Mouse (Mus musculus): ENCODE measurements around the gene Pemt. TPM values are rescaled to one million over a fixed set of nuclear protein-coding genes. Genes with fewer than 3 reads are reported as not detected.

The Pemt gene
- polyA plus RNA-seq, 1 experiment from 2014 or later: 592 TPM

GRCm38 (mm10) chr11:59977831-59978230, 68.5 kb downstream of the Pemt start:
- TF ChIP-seq EP300 (IDR thresholded peaks at IDR 0.05; ENCODE audit: low read depth): no peak
- TF ChIP-seq CTCF (IDR thresholded peaks at IDR 0.05; ENCODE audit: low read depth): no peak
- H3K36me3 ChIP-seq (replicated peaks; ENCODE audit: insufficient read depth, low read length): peaks cover 8% of the 10 kb centered on the region
- no peaks in the 10 kb centered on the region for H3K9me3 ChIP-seq (ENCODE audit: low read length)
- no peaks in the 10 kb centered on the region for H3K27me3 ChIP-seq (ENCODE audit: insufficient read depth, low read length)
- ATAC-seq (no peak), DNase-seq (no peak)
- no peaks in the 10 kb centered on the region for H3K4me1 ChIP-seq (ENCODE audit: insufficient read depth)
- H3K9ac ChIP-seq (replicated peaks): no peak overlapping the region
- no peak overlapping the region for H3K4me3 ChIP-seq (ENCODE audit: low read depth, low read length)
- H3K4me2 ChIP-seq (ENCODE audit: low read depth, low read length): no peak overlapping the region
- H3K27ac ChIP-seq (ENCODE audit: low read depth): no peak overlapping the region
- 69% methylated on average over 5 of the region's 5 CpGs for whole genome bisulfite sequencing (ENCODE audit: insufficient replicate concordance)

GRCm38 (mm10) chr11:59975241-59975640, 71.0 kb downstream of the Pemt start:
- no peaks in the 10 kb centered on the region for H3K27me3 ChIP-seq (ENCODE audit: insufficient read depth, low read length)
- H3K9ac ChIP-seq (replicated peaks): no peak overlapping the region
- H3K36me3 ChIP-seq (replicated peaks; ENCODE audit: insufficient read depth, low read length): peaks cover 14% of the 10 kb centered on the region
- TF ChIP-seq CTCF (IDR thresholded peaks at IDR 0.05; ENCODE audit: low read depth): no peak
- no peak for TF ChIP-seq EP300 (IDR thresholded peaks at IDR 0.05; ENCODE audit: low read depth)
- H3K4me3 ChIP-seq (ENCODE audit: low read depth, low read length): no peak overlapping the region
- H3K27ac ChIP-seq (ENCODE audit: low read depth): no peak overlapping the region
- H3K9me3 ChIP-seq (ENCODE audit: low read length): no peaks in the 10 kb centered on the region
- no peaks in the 10 kb centered on the region for H3K4me1 ChIP-seq (ENCODE audit: insufficient read depth)
- H3K4me2 ChIP-seq (ENCODE audit: low read depth, low read length): no peak overlapping the region
- DNase-seq: no peak
- no peak for ATAC-seq
- WGBS (ENCODE audit: insufficient replicate concordance): 71% methylated on average over 10 of the region's 10 CpGs

GRCm38 (mm10) chr11:59973389-59973788, 72.9 kb downstream of the Pemt start:
- no peak for DNase-seq
- no peak for ATAC-seq
- Histone ChIP-seq H3K27ac (ENCODE audit: low read depth) (no peak overlapping the region), H3K27me3 (ENCODE audit: insufficient read depth, low read length) (no peaks in the 10 kb centered on the region), H3K4me1 (ENCODE audit: insufficient read depth) (no peaks in the 10 kb centered on the region), H3K4me2 (ENCODE audit: low read depth, low read length) (no peak overlapping the region), H3K9me3 (ENCODE audit: low read length) (no peaks in the 10 kb centered on the region), H3K4me3 (ENCODE audit: low read depth, low read length) (no peak overlapping the region), H3K9ac (replicated peaks) (no peak overlapping the region), H3K36me3 (replicated peaks; ENCODE audit: insufficient read depth, low read length) (peaks cover 11% of the 10 kb centered on the region)
- no peak for TF ChIP-seq CTCF (IDR thresholded peaks at IDR 0.05; ENCODE audit: low read depth)
- no peak for TF ChIP-seq EP300 (IDR thresholded peaks at IDR 0.05; ENCODE audit: low read depth)
- WGBS (ENCODE audit: insufficient replicate concordance): 72% methylated on average over 5 of the region's 5 CpGs

- peaks cover 11% of the 10 kb centered on the region for H3K36me3 ChIP-seq (replicated peaks; ENCODE audit: insufficient read depth, low read length)
- H3K27me3 ChIP-seq (ENCODE audit: insufficient read depth, low read length): no peaks in the 10 kb centered on the region
- WGBS (ENCODE audit: insufficient replicate concordance): 71% methylated on average over 2 of the region's 2 CpGs
- no peaks in the 10 kb centered on the region for H3K9me3 ChIP-seq (ENCODE audit: low read length)
- H3K4me3 ChIP-seq (ENCODE audit: low read depth, low read length): no peak overlapping the region
- no peak overlapping the region for H3K27ac ChIP-seq (ENCODE audit: low read depth)
- DNase-seq (no peak), ATAC-seq (no peak)
- H3K4me2 ChIP-seq (ENCODE audit: low read depth, low read length): no peak overlapping the region
- TF ChIP-seq EP300 (IDR thresholded peaks at IDR 0.05; ENCODE audit: low read depth) (no peak), CTCF (IDR thresholded peaks at IDR 0.05; ENCODE audit: low read depth) (no peak)
- no peaks in the 10 kb centered on the region; the same call in 1 of the 2 replicates for H3K4me1 ChIP-seq (ENCODE audit: insufficient read depth)
- H3K9ac ChIP-seq (replicated peaks): no peak overlapping the region
These were observed 74.6 kb downstream of the Pemt start for GRCm38 (mm10) chr11:59971691-59972090.

GRCm38 (mm10) chr11:59970780-59971179, 75.5 kb downstream of the Pemt start:
- Histone ChIP-seq H3K9me3 (ENCODE audit: low read length) (no peaks in the 10 kb centered on the region), H3K27ac (ENCODE audit: low read depth) (no peak overlapping the region), H3K36me3 (replicated peaks; ENCODE audit: insufficient read depth, low read length) (peaks cover 11% of the 10 kb centered on the region), H3K27me3 (ENCODE audit: insufficient read depth, low read length) (no peaks in the 10 kb centered on the region), H3K4me2 (ENCODE audit: low read depth, low read length) (no peak overlapping the region), H3K4me3 (ENCODE audit: low read depth, low read length) (no peak overlapping the region), H3K4me1 (ENCODE audit: insufficient read depth) (peaks cover 6% of the 10 kb centered on the region), H3K9ac (replicated peaks) (no peak overlapping the region)
- TF ChIP-seq CTCF (IDR thresholded peaks at IDR 0.05; ENCODE audit: low read depth) (no peak), EP300 (IDR thresholded peaks at IDR 0.05; ENCODE audit: low read depth) (no peak)
- ATAC-seq (no peak), DNase-seq (no peak)
- WGBS (ENCODE audit: insufficient replicate concordance): 67% methylated on average over 5 of the region's 5 CpGs

- TF ChIP-seq CTCF (IDR thresholded peaks at IDR 0.05; ENCODE audit: low read depth): no peak
- WGBS (ENCODE audit: insufficient replicate concordance): 83% methylated on average over 1 of the region's 1 CpGs
- Histone ChIP-seq H3K4me3 (ENCODE audit: low read depth, low read length) (no peak overlapping the region), H3K36me3 (replicated peaks; ENCODE audit: insufficient read depth, low read length) (peaks cover 6% of the 10 kb centered on the region; the same call in 1 of the 2 replicates), H3K9ac (replicated peaks) (no peak overlapping the region), H3K4me2 (ENCODE audit: low read depth, low read length) (no peak overlapping the region), H3K27me3 (ENCODE audit: insufficient read depth, low read length) (peaks cover 16% of the 10 kb centered on the region), H3K4me1 (ENCODE audit: insufficient read depth) (peaks cover 26% of the 10 kb centered on the region), H3K9me3 (ENCODE audit: low read length) (no peaks in the 10 kb centered on the region), H3K27ac (ENCODE audit: low read depth) (no peak overlapping the region)
- no peak for ATAC-seq
- no peak for DNase-seq
These were observed 78.5 kb downstream of the Pemt start for GRCm38 (mm10) chr11:59967765-59968164.

GRCm38 (mm10) chr11:59966102-59966483, 80.2 kb downstream of the Pemt start:
- Histone ChIP-seq H3K4me2 (ENCODE audit: low read depth, low read length) (no peak overlapping the region), H3K4me1 (ENCODE audit: insufficient read depth) (peaks cover 26% of the 10 kb centered on the region), H3K27ac (ENCODE audit: low read depth) (no peak overlapping the region), H3K9me3 (ENCODE audit: low read length) (no peaks in the 10 kb centered on the region), H3K36me3 (replicated peaks; ENCODE audit: insufficient read depth, low read length) (0 out of 2 replicates have a peak, but pooled peaks cover 8% of the 10 kb centered on the region), H3K4me3 (ENCODE audit: low read depth, low read length) (no peak overlapping the region), H3K27me3 (ENCODE audit: insufficient read depth, low read length) (peaks cover 19% of the 10 kb centered on the region), H3K9ac (replicated peaks) (no peak overlapping the region)
- 19% methylated on average over 4 of the region's 4 CpGs for WGBS (ENCODE audit: insufficient replicate concordance)
- no peak for ATAC-seq
- TF ChIP-seq CTCF (IDR thresholded peaks at IDR 0.05; ENCODE audit: low read depth): no peak
- no peak for TF ChIP-seq EP300 (IDR thresholded peaks at IDR 0.05; ENCODE audit: low read depth)
- no peak for DNase-seq

Measured in liver, postnatal 0 days (tissue).